In the genomic region with DNA sequence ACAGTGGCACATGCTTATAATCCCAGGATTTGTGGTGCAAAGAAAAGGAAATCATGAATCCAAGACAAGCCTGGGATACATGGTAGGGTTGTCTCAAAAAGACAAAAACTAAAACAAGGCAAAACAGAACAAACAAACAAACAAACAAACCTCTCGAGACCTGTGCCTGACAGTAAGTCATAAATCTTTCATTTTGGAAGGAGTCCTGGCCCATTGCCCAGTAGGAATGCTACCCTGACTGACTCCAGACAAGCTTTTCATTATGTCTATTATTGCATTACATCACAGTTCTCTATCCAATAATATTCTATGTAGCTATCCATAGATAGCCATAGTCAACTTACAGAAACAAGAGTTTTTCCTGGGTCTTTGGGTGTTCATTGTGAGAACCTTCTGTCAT, we compare ENCODE assay signal across 15 mouse cellular contexts.
DNase-seq lines count a peak whose midpoint lies in the region; ATAC-seq and TF ChIP-seq lines count a peak whose summit lies in the region.
"Had no signal": no experiment of that assay in that cellular context is flagged by ENCODE, and none has a peak within 500 bp of the region (broad histone marks: within the 10 kb centered on the region; RNA-seq: fewer than 3 reads in every experiment).

No protein-coding gene starts in this region.

- ATAC-seq in lung, embryonic 14.5 days (ENCODE audit: insufficient read depth): no peak
- no peak for ATAC-seq in monocyte, adult 5-6 weeks (replicated peaks; ENCODE audit: insufficient number of reproducible peaks, low FRiP score, low TSS enrichment, poor library complexity, severe bottlenecking)
- ATAC-seq: activated CD4-positive, CD25-positive, alpha-beta regulatory T cell, adult 4 months; hindbrain, embryonic 16.5 days; midbrain, embryonic 13.5 days had no signal

- no peaks in the 10 kb centered on the region for H3K36me3 ChIP-seq in lung, embryonic 14.5 days (ENCODE audit: insufficient read depth)
- H3K36me3 ChIP-seq: forebrain, embryonic 12.5 days; liver, embryonic 15.5 days; midbrain, embryonic 13.5 days had no signal

- intact Hi-C loops in heart, postnatal 36 days (cut with DNase I): loop anchor here (2.0 to 5.0 kb wide), 2 partner anchors 31 to 87 kb away; partner anchors contain the start of gene Osbpl9

- no peak overlapping the region for H3K4me2 ChIP-seq in lung, embryonic 14.5 days
- H3K4me2 ChIP-seq: forebrain, embryonic 12.5 days; midbrain, embryonic 13.5 days had no signal

- peaks cover 12% of the 10 kb centered on the region for H3K4me1 ChIP-seq in lung, embryonic 14.5 days (ENCODE audit: insufficient read depth)
- H3K4me1 ChIP-seq in lung, adult 2 months (ENCODE audit: control insufficient read depth, insufficient read depth, low read length): peaks cover 18% of the 10 kb centered on the region

- no peaks in the 10 kb centered on the region for H3K9me3 ChIP-seq in lung, embryonic 14.5 days (ENCODE audit: low read depth, low read length)
- H3K9me3 ChIP-seq: forebrain, embryonic 12.5 days; liver, embryonic 15.5 days; midbrain, embryonic 13.5 days had no signal

- no peaks in the 10 kb centered on the region for H3K27me3 ChIP-seq in lung, embryonic 14.5 days (ENCODE audit: insufficient read depth, low read length)
- H3K27me3 ChIP-seq: forebrain, embryonic 12.5 days; liver, embryonic 15.5 days; midbrain, embryonic 13.5 days; Patski had no signal

- no peak overlapping the region for H3K9ac ChIP-seq in lung, embryonic 14.5 days
- H3K9ac ChIP-seq: forebrain, embryonic 12.5 days; liver, embryonic 15.5 days; midbrain, embryonic 13.5 days had no signal

- peak; percentile 50 for DNase-seq in adrenal gland, postnatal 14 days
- no peak for DNase-seq in adrenal gland, postnatal 4 days (ENCODE audit: low spot score in 2 of 2)
- DNase-seq in heart, postnatal 4 days: peak; percentile 33
- no peak for DNase-seq in heart, postnatal 36 days
- peak; percentile 16 for DNase-seq in lung, embryonic 14.5 days
- no peak for DNase-seq in lung, adult 2 months
- DNase-seq in kidney, postnatal 36 days: peak; percentile 59 to 70
- DNase-seq: thymus, postnatal 4 days had no signal

- TF ChIP-seq CTCF in lung, embryonic 14.5 days (IDR thresholded peaks at IDR 0.05; ENCODE audit: low read depth): no peak
- TF ChIP-seq CTCF in lung, adult 2 months (IDR thresholded peaks at IDR 0.05; ENCODE audit: insufficient read depth, low read length): no peak

- no peak for TF ChIP-seq POLR2A in lung, adult 2 months (IDR thresholded peaks at IDR 0.05; ENCODE audit: borderline replicate concordance, extremely low read depth, low read depth, low read length)

- WGBS in lung, embryonic 14.5 days: 18% methylated on average over 1 of the region's 1 CpGs
- WGBS in lung, adult 2 months: 8% methylated on average over 1 of the region's 1 CpGs

- H3K27ac ChIP-seq in lung, embryonic 14.5 days (ENCODE audit: low read depth): no peak overlapping the region
- H3K27ac ChIP-seq: forebrain, embryonic 12.5 days; midbrain, embryonic 13.5 days had no signal

- no peak overlapping the region for H3K4me3 ChIP-seq in lung, embryonic 14.5 days (ENCODE audit: low read depth, low read length)
- H3K4me3 ChIP-seq in lung, adult 2 months (replicated peaks; ENCODE audit: extremely low read depth, low read depth, low read length): no peak overlapping the region
- H3K4me3 ChIP-seq: forebrain, embryonic 12.5 days; midbrain, embryonic 13.5 days had no signal

Comparison
In these comparisons a context has a peak if more than half of its experiments do, and no peak if none do; other contexts are left out.
1. DNase-seq: peak in adrenal gland, postnatal 14 days (single experiment), heart, postnatal 4 days (single experiment), lung, embryonic 14.5 days (single experiment) and kidney, postnatal 36 days (2 of 2); none in adrenal gland, postnatal 4 days (0 of 2), heart, postnatal 36 days (0 of 2) and lung, adult 2 months (single experiment).